Mouse (Mus musculus) layer of hippocampus, adult 18-20 months (tissue): ENCODE measurements at regions not wholly inside any gene's neighbourhood (a gene's known extent, or its start where the extent isn't known, plus 50 kb on each side); places are given as distances from the start of the nearest gene placed in this dataset.
A peak's percentile ranks its signal among the peaks of the same experiment; 100 is the strongest.

ENCODE experiments used
- DNase-seq, 2 experiments: peaks; one replicate each; pipeline ENCODE4 v3.0.0; 2022; ENCODE audit warnings: low spot score in 2 of 2

DNA sequence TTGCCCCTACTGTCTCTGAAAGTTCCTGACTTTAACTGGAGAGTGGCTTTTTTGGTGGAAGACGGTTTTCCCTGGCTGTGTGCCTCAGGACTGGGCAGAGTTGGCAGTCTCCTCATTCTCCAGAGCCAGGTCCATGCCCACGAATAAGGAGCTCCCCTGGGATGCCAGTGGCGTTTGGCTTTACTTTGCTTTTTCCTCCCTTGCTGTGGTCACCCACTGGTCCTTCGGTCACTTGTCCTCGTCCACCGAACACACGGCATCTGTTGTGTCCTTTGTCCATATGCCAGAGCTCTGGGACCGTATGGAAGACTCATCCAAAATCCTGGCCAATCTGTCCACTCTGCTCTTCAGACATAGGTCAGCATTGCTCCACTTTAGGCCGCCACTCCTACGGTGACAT, 153.9 kb upstream of the 4931429L15Rik start:
- no peak for DNase-seq

DNA sequence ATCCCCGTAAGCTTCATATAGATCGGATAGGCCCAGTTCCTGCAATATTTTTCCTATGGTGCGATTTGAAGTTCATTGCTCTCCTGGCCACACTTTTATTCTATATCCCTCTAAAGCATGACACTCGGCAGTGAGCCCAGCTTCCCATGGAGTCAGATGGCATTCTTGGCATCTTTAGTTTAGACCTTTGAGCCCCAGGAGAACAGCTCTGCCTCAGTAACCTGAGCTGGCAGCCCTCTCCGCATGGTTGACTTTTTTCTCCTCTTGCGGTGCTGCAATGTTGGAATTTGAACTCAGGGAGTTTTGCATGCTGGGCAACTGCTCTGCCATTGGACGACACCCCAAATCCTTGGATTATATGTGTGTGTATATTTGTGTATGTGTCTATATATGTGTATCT, 149.7 kb upstream of the 4931429L15Rik start:
- DNase-seq, result no peak

DNA sequence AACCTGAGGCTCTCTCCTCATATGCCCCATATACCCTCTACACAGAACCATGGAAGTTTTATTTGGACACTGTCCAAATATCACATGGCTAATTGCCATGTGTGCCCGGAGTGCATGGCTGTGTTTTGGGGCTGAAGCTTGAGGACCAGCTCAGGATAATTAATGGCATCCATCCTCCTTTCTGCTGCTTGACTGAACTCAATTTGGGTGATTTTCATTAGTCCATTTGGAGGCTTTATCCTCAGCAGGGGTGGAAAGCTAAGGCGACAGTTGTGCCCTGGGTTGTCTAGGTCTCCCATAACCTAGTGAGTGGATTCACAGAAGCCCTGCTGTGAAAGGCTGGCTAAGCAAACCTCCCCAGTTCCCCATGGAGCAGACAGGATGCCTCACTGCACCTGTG, 148.5 kb upstream of the 4931429L15Rik start:
- DNase-seq, result no peak

DNA sequence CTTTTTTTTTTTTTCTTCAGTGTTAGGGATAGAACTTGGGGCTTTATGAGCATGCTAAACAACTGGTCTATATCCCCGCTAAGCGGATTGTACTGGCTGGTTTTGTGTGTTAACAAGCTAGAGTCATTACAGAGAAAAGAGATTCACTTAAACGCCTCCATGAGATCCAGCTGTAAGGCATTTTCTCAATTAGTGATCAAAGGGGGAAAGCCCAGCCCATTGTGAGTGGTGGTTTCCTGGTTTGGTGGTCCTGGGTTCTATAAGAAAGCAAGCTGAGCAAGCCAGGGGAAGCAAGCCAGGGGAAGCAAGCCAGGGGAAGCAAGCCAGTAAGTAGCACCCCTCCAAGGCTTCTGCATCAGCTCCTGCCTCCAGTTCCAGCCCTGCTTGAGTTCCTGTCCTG, 147.9 kb upstream of the 4931429L15Rik start:
- DNase-seq, result no peak

DNA sequence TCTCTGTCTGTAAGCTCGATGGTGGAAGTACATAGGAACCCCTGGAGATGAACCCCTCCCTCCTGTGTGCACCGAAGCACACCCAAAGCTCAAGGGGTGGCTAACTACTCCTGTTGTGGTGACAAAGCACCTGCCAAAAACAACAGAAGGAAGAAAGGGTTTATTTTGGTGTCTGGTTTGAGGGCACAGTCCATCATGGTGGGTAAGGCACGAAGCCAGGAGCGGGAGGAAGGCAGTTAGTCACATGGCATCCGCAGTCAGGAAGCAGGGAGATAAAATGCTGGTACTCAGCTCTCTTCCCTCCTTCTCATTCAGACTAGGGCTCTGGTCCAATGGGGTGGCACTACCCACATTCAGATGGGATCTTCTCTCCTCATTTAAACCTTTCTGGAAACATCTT, 142.9 kb upstream of the 4931429L15Rik start:
- DNase-seq, result no peak

DNA sequence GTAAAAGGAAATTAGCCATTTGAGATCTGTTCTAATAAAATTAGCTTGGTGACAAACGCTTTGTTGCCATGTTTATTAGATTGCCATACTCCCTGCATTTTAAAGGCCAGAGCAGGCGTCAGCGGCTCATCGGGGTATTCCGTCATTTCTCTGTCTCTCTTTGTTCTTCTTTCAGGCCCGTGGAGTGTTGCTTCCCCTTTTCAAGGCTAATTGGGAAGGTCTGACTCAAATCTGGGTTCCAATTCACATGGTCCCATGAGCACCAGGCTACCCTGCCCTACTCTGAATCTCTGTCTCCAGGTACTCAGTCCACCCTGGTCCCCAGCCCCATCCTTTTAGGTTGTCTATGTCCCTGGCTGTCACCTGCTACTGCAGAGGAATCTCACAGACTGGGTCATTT, 138.2 kb upstream of the 4931429L15Rik start:
- no peak for DNase-seq

DNA sequence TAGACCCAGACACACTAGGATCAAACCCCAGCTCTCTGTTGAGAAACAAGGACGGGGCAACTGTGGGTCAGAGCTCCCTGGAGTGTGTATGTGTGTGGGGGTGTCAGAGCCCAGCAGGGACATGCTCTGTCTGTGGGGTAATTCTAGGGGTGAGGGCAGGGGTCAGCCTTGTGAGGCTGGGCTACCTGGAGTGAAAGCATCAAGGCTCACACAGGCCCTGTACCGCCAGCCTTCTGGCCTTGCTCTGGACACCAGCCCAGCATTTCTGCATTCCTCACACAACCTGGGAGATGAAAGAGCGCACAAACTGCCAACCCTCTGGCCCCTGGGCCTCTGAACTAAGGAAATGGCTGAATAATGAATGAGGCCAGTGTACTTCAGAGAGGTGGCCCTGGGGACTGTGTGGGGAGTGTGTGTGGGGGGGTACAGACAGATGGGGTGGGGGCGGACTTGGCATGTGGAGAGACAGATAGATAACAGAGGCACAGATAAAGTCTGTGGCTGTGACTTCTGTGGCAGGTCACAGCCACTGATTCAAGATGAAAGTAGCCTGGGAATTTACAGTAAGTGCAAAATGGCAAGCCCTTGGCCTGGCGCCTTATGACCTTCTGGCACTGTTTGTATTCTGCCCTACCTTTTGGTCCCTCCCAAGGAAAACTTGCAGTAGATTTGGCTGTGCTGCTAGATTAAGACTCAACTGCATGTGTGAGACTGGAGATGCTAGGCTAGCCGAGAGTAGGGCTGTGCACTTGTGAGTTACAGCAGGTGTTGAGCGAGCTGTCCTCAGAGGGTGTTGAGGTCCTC, 135.2 kb upstream of the 4931429L15Rik start:
- DNase-seq, result no peak

DNA sequence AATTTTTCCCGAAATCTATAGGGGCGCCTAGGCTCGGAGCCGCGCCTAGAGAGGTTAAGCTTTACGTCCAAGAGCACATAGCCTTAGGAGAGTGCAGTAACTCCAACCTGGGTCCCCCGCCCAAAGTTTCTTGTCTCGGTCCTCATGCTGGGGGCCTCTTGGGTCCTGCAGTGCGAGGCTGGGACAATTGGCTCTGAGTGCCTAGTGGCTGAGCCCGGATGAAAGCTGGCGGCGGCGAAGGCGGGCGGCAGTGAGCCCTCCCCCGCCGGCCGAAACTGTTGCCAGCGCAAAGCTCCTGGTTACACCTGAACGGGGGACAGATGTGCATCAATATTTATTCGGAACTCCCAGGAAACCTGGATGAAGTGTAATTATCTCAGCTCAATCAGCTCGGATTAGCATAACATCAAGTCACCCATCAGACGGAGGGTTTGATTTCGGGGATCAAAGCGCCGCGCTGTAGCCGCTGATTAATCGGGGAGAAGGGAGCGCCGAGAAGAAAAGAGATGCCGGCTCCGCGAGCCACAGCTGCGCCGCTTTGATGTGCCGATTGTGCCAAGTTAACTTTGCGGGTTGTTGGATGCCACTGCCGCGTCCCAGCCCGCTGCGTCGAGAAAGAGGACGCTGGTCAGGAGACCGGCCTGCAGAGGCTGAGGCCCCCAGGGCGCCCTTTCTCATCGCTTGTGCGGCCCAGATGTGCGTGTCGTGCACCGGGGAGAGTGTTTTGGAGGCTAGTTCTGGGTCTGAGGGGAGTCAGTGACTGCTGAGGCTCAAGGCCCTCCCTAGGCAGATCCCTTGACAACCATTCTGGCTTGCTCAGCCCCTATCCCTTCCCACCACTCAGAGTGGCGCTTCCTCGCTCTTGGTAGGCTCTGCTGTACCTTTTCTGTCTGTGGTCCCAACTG, 123.7 kb upstream of the 4931429L15Rik start:
- no peak for DNase-seq

DNA sequence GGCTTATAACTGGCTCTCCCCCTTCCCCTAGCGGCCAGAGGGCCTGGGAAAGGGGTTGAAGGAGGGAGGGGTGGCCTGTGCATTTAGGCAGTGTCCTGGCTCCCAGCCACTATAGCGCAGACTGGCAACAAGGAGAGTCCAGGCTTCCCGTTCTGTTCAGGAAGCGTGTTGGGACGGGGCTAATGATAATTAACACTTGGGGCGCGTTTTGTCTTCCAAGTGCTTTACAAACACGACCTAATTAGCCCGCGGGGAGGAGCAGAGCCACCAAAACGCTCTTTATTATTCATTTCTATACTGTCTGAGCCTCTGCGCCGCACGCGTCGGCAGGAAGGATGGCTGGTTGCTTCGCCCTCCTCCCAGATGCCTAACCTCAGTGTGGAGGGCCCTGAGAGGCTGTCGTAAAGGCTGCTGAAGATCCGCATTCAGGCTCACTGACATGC, 123.0 kb upstream of the 4931429L15Rik start:
- DNase-seq, result no peak

DNA sequence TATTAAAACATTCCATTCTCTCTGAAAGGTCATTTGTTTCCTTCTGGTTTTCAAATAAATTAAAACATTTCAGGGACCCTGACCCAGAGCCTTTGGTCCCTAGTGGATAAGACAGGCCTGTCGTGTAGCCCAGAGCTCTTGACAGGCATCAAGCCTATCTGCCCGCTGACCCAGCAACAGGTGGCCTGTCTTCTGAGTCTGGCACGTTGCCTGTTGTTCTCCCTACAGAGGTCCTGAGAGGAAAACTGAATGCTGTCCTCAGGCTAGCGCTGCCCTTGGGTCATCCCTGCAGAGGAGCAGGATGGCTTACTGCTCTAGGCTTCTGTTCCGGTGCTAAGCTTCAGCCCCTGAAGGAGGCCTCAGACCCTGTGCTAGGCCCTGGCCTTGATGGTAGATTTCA, 120.4 kb upstream of the 4931429L15Rik start:
- no peak for DNase-seq

DNA sequence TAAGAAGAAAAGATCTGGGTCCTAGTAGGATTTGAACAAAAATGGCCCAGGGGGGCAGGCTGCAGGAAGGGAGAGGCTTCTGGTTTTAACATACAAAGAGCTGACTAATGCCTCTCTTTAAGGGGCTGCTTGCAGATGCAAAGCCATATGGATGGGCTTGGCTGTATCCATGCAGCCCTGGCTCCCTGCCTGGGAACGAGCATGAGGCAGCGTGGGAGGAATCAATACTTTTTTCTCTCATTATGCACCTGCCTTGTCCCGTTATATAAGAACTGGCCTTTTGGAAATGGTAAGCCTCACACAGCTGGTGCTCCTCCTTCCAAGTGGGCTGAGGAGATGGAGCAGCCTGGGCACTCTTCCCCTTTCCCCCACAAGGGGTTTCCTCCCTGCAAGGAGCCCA, 114.9 kb upstream of the 4931429L15Rik start:
- peak; percentile 92 to 97 for DNase-seq

DNA sequence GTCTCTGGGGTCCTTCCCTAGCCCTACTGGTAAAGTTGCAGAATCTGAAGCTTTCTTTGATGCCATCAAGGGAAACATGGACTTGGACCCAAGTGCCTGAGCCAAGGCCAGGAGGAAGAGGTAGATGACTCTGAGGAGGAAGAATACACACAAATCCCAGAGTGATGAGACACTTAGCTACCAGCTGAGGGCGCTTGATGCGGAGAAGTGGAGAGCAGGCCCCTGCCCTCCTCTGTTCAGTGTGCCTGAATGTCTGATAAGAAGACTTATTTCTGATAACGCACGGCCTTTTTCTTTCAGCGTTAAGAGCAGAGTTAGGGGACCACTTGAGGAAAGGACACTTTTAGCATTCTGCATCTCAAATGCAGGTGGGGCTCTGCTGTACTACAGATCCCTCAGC, 113.9 kb upstream of the 4931429L15Rik start:
- no peak for DNase-seq

DNA sequence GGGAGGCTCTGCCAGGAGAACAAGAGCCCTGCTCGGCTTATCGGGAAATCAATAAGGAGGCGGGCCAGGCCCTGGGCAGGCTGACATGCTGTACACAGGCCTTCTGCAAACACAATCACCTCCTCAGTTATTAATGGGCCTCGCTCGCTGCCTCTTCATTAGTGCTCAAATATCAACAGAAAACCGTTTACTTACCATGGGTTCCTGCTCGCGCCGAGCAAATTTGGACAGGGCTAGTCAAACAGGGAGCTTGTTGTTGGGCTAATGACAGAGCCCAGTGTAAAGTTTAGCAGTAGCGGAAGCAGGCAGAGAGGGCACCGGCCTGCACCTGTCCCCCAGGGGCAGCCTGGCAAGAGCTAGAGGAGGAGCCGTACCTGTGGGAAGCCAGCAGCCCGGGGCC, 111.3 kb upstream of the 4931429L15Rik start:
- no peak for DNase-seq

DNA sequence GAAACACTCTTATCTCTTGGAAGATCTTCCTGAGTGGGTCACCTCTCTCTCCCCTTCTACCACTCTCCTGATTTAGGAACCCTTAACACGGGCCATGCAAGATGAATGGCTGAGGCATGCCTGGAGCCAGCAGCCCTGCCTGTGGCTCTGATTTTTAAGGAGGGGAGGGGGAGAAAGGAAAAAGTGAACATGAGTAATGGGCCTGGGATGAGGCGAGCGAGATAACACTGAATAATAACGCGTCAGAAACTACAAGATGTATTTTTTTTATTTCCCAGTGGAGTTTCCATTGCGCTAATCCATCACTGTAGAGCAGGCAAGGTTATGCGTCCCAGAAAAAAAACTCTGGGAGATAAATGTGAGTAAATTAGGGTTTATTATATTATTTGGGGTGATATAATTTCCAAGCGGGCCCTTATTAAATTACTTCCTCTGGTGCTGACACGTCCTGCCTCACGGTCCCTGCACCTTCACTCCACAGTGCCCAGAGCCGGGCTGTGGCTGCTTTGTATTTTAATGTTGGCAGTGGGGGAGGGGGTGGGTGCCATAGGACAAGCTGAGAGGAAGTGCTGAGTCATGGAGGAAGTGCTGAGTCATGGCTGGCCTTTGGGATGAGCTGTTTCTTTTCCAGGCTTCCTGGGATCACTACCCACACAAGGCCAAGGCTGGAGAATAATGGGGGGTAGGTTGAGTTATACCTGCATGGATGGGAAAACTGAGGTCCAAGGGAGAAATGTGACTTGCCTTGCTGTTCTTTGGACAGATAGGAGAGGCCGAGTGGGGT, 103.6 kb upstream of the 4931429L15Rik start:
- DNase-seq, result no peak

DNA sequence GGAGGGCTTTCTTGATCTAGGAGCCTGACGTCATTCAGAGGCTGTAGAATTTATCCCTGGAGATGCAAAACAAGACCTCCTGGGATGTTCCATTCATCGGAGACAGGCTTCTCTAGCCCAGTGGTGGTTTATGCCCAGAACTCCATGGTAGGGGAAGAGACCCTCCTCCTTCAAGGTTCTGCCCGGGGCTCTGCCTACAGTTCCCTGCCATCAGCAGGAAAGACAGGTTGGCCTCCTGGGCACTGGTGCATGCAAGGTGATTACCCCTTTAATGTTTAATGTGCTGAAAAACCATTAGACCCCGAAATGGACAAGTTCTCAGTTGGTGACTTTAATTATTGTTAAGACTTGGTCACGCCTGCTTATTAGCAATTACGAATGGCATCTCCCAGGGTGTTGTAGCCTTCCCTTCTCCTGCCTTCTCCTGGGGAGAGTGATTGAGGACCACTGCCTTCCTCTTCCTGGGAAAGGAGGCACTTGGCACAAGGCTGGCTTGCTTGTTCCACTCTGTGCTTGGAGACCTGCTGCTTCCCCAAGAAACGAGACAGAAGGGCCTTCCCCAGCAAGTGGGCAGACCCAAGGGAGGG, 102.0 kb upstream of the 4931429L15Rik start:
- DNase-seq, result no peak

DNA sequence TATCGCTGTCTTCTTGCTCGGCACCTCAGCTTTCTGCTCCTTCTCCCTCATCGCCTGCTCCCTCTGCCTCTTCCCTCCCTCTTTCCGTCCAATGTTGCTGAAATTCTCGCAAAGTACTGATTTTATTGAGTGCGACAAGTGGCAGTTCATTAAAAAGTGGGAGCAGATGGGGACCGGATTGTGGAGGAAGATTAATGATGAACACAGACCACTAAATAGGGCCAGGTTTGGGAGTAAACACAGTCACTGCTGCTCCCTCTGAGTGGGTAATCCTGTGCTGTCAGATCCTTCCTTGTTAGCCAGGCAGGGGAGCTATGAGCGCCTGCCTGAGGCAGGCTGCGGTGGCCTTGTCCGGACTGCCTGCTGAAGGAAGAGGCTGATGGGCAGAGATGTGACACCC, 91.9 kb upstream of the 4931429L15Rik start:
- peak; percentile 58 to 68 for DNase-seq

DNA sequence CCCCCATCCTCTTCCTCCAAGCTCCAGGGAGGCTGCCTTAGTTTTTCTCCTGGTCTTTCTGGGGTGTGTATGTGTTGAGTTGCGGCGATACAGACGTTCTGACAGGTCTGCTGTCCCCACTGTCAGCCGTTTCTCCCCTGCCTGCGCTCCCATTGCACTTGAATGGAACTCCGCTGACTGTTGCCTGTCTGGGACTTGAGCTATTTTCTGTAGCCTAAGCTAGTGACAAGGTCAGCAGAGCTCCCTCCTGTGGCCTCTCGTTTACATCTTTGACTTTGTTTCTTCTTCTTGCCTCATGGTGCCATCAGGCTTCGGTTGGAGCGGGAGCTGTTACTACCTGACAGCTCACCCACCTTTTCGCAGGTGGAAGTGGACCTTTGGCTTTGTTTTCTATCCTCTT, 89.0 kb upstream of the 4931429L15Rik start:
- no peak for DNase-seq

DNA sequence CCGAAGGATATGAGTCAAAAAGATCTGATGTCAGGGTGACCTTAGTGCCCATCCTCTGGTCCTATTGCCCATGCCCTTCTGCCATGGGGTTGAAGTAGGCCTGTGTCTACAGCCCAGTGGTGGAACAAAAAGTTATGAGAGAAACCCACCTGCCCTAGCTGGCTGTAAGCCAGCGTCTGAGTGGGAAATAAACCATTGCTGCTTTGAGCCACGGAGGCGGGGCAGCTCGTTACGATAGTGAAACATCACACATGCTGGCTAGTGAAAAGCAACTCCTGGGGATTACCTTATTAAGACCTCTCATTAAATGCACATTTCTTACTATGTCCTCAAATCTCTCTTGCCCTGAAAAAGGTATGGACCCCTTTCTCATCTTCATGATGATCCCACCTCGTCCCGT, 86.8 kb upstream of the 4931429L15Rik start:
- DNase-seq, result no peak

DNA sequence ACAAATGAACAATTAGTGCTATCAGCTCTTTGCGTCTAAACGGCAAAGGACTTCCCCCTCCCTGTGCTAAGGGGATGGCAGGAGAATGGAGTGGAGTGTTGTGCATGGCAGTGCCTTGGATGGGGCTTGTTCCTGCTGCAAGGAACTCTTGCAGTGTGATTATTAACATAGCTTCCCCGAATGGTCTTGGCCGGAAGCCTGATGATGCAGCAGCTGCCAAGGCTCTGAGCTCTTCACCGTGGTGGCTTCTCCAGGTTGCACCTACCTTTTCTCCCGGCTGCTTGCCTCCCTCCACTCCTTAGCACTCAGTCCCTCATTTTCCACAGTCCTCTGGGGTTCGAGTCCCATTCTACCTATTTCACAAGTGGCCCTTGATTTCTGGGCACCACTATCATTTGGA, 76.8 kb upstream of the 4931429L15Rik start:
- no peak for DNase-seq

DNA sequence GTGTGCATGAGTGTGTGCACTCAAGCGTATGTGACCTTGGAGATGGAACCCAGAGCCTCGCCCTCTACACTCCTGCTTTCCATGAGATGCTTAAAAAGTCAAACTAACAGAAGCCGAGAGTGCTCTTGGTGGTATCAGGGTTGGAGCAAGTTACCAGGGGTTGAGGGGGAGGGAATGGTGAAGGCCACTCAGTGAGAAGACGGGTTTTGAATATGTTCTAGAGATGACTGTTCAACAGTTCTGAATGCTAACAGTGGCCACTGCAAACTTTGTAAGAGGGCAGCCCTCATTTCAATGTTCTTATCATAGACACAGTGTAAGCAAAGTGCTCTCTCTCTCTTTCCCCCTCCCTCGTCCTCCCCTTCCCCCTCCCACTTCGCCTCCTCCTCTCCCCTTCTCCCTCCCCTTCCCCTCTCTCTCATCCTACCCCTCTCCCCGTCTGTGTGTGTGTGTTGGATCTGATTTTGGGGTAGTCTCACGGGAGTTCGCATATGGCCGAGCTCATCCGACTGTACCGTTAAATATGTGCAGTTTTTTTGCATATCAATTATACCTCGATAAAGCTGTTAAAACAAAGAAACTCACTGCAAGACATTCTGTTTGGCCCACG, 75.5 kb upstream of the 4931429L15Rik start:
- peak in 1 of 2 experiments; percentile 46 for DNase-seq

DNA sequence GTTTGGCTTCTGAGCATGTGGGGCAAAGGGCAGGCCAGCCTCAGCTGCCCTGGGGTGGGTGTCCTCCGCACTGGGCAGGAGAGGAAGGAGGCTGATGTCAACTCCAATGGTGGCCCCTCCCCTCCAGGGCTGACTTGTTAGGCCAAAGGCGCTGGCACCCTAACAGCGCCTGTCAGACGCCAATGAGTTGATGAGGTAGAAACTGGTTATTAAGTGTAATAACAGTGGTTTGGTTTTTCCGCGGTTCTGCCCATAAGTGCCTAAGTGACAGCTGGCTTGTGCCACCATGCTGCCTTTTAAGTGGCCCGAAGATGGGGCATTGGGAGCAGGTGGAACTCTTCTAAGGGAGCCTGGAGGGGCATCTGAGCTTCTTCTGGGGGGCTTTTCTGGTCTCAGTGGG, 74.5 kb upstream of the 4931429L15Rik start:
- no peak for DNase-seq
